Mouse (Mus musculus) inflammation-experienced regulatory T-cells, adult 6 months (primary cell): ENCODE results near the gene Cul1. TPM values are rescaled to one million over a fixed set of nuclear protein-coding genes. Genes with fewer than 3 reads are reported as not detected.

ENCODE experiments used
- ATAC-seq: one replicate; pipeline ENCODE4 v1.8.0; 2017
- polyA plus RNA-seq, 3 experiments: library from polyadenylated mRNA; unstranded; fragments of 100-300 nt; shearing (Covaris generic); gene quantifications; one replicate each; pipeline ENCODE4 v1.2.1; 2017

Cul1 gene
- polyA plus RNA-seq, 3 experiments from 2014 or later, result 62.2 to 69.1 (median 68.9) TPM

- ATAC-seq, result no peak
These were observed 28.8 kb downstream of the Cul1 start for GRCm38 (mm10) chr6:47482027-47482426.

GRCm38 (mm10) chr6:47494562-47494961, 41.4 kb downstream of the Cul1 start:
- no peak for ATAC-seq

GRCm38 (mm10) chr6:47520030-47520429, 66.8 kb downstream of the Cul1 start:
- no peak for ATAC-seq

GRCm38 (mm10) chr6:47522431-47522830, 69.2 kb downstream of the Cul1 start:
- no peak for ATAC-seq

- ATAC-seq, result no peak
These were observed 71.8 kb downstream of the Cul1 start for GRCm38 (mm10) chr6:47525041-47525440.

GRCm38 (mm10) chr6:47526446-47526845, 73.2 kb downstream of the Cul1 start:
- no peak for ATAC-seq

GRCm38 (mm10) chr6:47527129-47527528, 73.9 kb downstream of the Cul1 start:
- ATAC-seq, result no peak

GRCm38 (mm10) chr6:47527655-47528054, 74.5 kb downstream of the Cul1 start:
- ATAC-seq, result no peak

- peak; percentile 85 for ATAC-seq
These were observed 79.3 kb downstream of the Cul1 start for GRCm38 (mm10) chr6:47532547-47532946.

- ATAC-seq, result no peak
These were observed 82.1 kb downstream of the Cul1 start for GRCm38 (mm10) chr6:47535333-47535732.

- ATAC-seq, result no peak
These were observed 99.1 kb downstream of the Cul1 start for GRCm38 (mm10) chr6:47552280-47552679.

- no peak for ATAC-seq
These were observed 106.1 kb downstream of the Cul1 start for GRCm38 (mm10) chr6:47559287-47559686.

GRCm38 (mm10) chr6:47560407-47560806, 107.2 kb downstream of the Cul1 start:
- ATAC-seq, result no peak

GRCm38 (mm10) chr6:47560846-47561245, 107.6 kb downstream of the Cul1 start:
- peak; percentile 80 for ATAC-seq

GRCm38 (mm10) chr6:47561426-47561825, 108.2 kb downstream of the Cul1 start:
- ATAC-seq, result peak; percentile 36

GRCm38 (mm10) chr6:47565326-47566035, 112.3 kb downstream of the Cul1 start:
- no peak for ATAC-seq

- no peak for ATAC-seq
These were observed 119.7 kb downstream of the Cul1 start for GRCm38 (mm10) chr6:47572887-47573286.

Other genes with a start within 250 kb of the Cul1 start
- gene Ezh2, start 141.9 kb downstream of the Cul1 start, polyA plus RNA-seq, result 10 to 100 TPM; 41.2 to 67.6 (median 43.2) TPM